ENCODE assay signal across 8 mouse cellular contexts in genomic region chr13:94175379-94176050, GRCm38 (mm10).
DNase-seq lines count a peak whose midpoint lies in the region; ATAC-seq and TF ChIP-seq lines count a peak whose summit lies in the region.

No protein-coding gene starts in this region.

- H3K27me3 ChIP-seq in lung, embryonic 14.5 days (ENCODE audit: insufficient read depth, low read length), result no peaks in the 10 kb centered on the region
- no peaks in the 10 kb centered on the region for H3K27me3 ChIP-seq in embryonic facial prominence, embryonic 14.5 days (replicated peaks; ENCODE audit: control insufficient read depth, insufficient read depth, low read length)
- no peaks in the 10 kb centered on the region; the same call in 1 of the 2 replicates for H3K27me3 ChIP-seq in thymus, adult 2 months (ENCODE audit: control insufficient read depth, insufficient read depth, low read length)

- intact Hi-C loops in left cerebral cortex, postnatal 10 days (cut with DNase I), result no loop called here

- WGBS in lung, embryonic 14.5 days, result 62% methylated on average over 6 of the region's 6 CpGs
- WGBS in embryonic facial prominence, embryonic 14.5 days, result 68% methylated on average over 6 of the region's 6 CpGs
- WGBS in thymus, adult 2 months, result 52% methylated on average over 6 of the region's 6 CpGs

- no peak for ATAC-seq in lung, embryonic 14.5 days (ENCODE audit: insufficient read depth)
- no peak for ATAC-seq in embryonic facial prominence, embryonic 14.5 days (ENCODE audit: low read depth)

- no peak for DNase-seq in lung, embryonic 14.5 days
- DNase-seq in lung, adult 18-20 months, result no peak
- no peak for DNase-seq in embryonic facial prominence, embryonic 14.5 days (ENCODE audit: low spot score)
- DNase-seq in liver, result peak; percentile 32
- peak; percentile 20 for DNase-seq in thymus, adult 2 months
- DNase-seq in lung, postnatal 14 days, result no peak
- no peak for DNase-seq in B cell, adult 2 months
- DNase-seq in left cerebral cortex, postnatal 10 days (ENCODE audit: extremely low spot score in 1 of 2, low spot score in 2 of 2), result no peak

- peak overlapping the region; percentile 45 for H3K4me3 ChIP-seq in lung, embryonic 14.5 days (ENCODE audit: low read depth, low read length)
- peak overlapping the region; percentile 50 for H3K4me3 ChIP-seq in embryonic facial prominence, embryonic 14.5 days (ENCODE audit: low read depth, low read length)
- no peak overlapping the region for H3K4me3 ChIP-seq in thymus, adult 2 months (ENCODE audit: control insufficient read depth, insufficient read depth, low read length)

- peak overlapping the region; percentile 94 for H3K4me2 ChIP-seq in lung, embryonic 14.5 days
- H3K4me2 ChIP-seq in embryonic facial prominence, embryonic 14.5 days (ENCODE audit: low read depth, low read length), result peak overlapping the region; percentile 94

- peaks cover 26% of the 10 kb centered on the region for H3K36me3 ChIP-seq in lung, embryonic 14.5 days (ENCODE audit: insufficient read depth)
- peaks cover 12% of the 10 kb centered on the region; the same call in 1 of the 2 replicates for H3K36me3 ChIP-seq in embryonic facial prominence, embryonic 14.5 days (ENCODE audit: control insufficient read depth, insufficient read depth, low read length)
- no peaks in the 10 kb centered on the region for H3K36me3 ChIP-seq in thymus, adult 2 months (ENCODE audit: control insufficient read depth, insufficient read depth, low read length)

- no peak overlapping the region; the same call in 1 of the 2 replicates for H3K9ac ChIP-seq in lung, embryonic 14.5 days
- peak overlapping the region; percentile 69 for H3K9ac ChIP-seq in embryonic facial prominence, embryonic 14.5 days (ENCODE audit: low read depth, low read length)

- no peak for TF ChIP-seq POLR2A in thymus, adult 2 months (IDR thresholded peaks at IDR 0.05; ENCODE audit: control insufficient read depth, extremely low read depth, insufficient read depth, low read length, poor library complexity)

- no peak for TF ChIP-seq CTCF in lung, embryonic 14.5 days (IDR thresholded peaks at IDR 0.05; ENCODE audit: low read depth)
- TF ChIP-seq CTCF in thymus, adult 2 months (IDR thresholded peaks at IDR 0.05; ENCODE audit: borderline replicate concordance, control insufficient read depth, extremely low read depth, insufficient read depth, low read length, poor library complexity), result no peak

- no peaks in the 10 kb centered on the region for H3K9me3 ChIP-seq in lung, embryonic 14.5 days (ENCODE audit: low read depth, low read length)
- no peaks in the 10 kb centered on the region for H3K9me3 ChIP-seq in embryonic facial prominence, embryonic 14.5 days (ENCODE audit: control insufficient read depth, low read length)

- H3K4me1 ChIP-seq in lung, embryonic 14.5 days (ENCODE audit: insufficient read depth), result peaks cover 30% of the 10 kb centered on the region
- H3K4me1 ChIP-seq in embryonic facial prominence, embryonic 14.5 days (ENCODE audit: control insufficient read depth, insufficient read depth, low read length), result peaks cover 25% of the 10 kb centered on the region
- H3K4me1 ChIP-seq in thymus, adult 2 months (replicated peaks; ENCODE audit: control insufficient read depth, insufficient read depth, low read length), result peaks cover 42% of the 10 kb centered on the region

- no peak overlapping the region for H3K27ac ChIP-seq in lung, embryonic 14.5 days (ENCODE audit: low read depth)
- H3K27ac ChIP-seq in embryonic facial prominence, embryonic 14.5 days (replicated peaks; ENCODE audit: low read depth, low read length), result peak overlapping the region; percentile 62; the same call in 1 of the 2 replicates
- H3K27ac ChIP-seq in thymus, adult 2 months (ENCODE audit: control insufficient read depth, insufficient read depth, low read length), result no peak overlapping the region

Comparison
In these comparisons a context has a peak if more than half of its experiments do, and no peak if none do; other contexts are left out.
1. DNase-seq: peak in liver (single experiment) and thymus, adult 2 months (single experiment); none in lung, embryonic 14.5 days (single experiment), lung, adult 18-20 months (0 of 2), embryonic facial prominence, embryonic 14.5 days (single experiment), lung, postnatal 14 days (single experiment), B cell, adult 2 months (0 of 2) and left cerebral cortex, postnatal 10 days (0 of 2).